Mouse (Mus musculus): ENCODE measurements around the gene Kpna2. TPM values are rescaled to one million over a fixed set of nuclear protein-coding genes. Genes with fewer than 3 reads are reported as not detected.
A peak's percentile ranks its signal among the peaks of the same experiment; 100 is the strongest.
"Not testable (repeated sequence)": the region's sequence is repeated elsewhere in the genome, so short reads cannot be mapped to it uniquely, and the experiment has no call there.

Gene Kpna2
- polyA plus RNA-seq, 1 experiment: 150 TPM

DNA sequence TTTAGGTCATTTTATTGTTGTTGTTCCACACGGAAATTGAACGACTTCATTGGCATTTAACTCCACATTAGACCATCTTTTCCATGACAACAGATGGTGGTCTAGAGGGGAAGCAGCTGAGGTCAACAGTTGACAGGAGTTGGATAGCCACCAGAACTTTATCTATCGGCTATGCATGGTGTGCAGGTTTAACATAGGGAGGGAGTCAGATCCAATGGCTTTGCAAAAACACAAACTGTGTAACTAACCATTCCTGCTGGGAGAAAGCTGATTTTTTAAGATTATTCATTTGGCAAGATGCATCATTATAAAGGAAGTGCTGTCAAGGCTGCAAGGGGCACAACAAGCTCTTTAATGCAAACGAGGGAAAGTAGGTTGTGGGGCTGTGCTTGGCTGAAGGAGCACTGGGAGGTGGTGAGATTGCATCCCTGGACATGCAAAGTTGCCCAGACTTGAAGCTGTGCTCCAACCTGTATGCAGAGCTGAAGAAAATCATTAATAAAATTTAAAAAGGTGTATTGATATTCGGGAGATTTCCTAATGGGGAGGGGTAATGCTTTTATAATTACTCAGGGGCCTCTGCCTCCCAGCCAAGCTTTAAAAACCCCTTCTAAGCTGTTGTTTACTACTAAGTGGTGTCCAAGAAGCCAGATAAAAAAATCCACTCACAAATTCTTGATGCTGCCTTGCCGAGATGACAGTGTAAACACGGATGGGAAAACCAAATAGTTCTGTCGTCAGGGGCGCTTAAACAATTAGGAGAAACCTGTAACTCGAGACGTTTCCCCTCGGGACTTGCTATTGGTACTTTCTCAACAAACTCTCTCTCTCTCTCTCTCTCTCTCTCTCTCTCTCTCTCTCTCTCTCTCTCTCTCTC is 27.5 kb upstream of the Kpna2 start:
- TF ChIP-seq POLR2A (IDR thresholded peaks at IDR 0.05; ENCODE audit: control insufficient read depth, low read depth, low read length) (no peak), CTCF (IDR thresholded peaks at IDR 0.05; ENCODE audit: control insufficient read depth, insufficient read depth, insufficient replicate concordance, low read depth, low read length) (no peak)
- H3K4me1 ChIP-seq (ENCODE audit: control insufficient read depth, insufficient read depth, low read length): peaks cover 14% of the 10 kb centered on the region
- H3K27me3 ChIP-seq (ENCODE audit: control insufficient read depth, insufficient read depth, low read length): no peaks in the 10 kb centered on the region
- H3K36me3 ChIP-seq (ENCODE audit: control insufficient read depth, insufficient read depth, low read length): no peaks in the 10 kb centered on the region
- no peak overlapping the region for H3K27ac ChIP-seq (ENCODE audit: control insufficient read depth, insufficient read depth, low read depth, low read length)
- H3K4me3 ChIP-seq (ENCODE audit: control insufficient read depth, low read depth, low read length): no peak overlapping the region

GRCm38 (mm10) chr11:107025411-107026321 is 26.3 kb upstream of the Kpna2 start, which contains the start of gene 1810010H24Rik:
Gene 1810010H24Rik, plus strand, starts transcription at chr11:107025681.
- Histone ChIP-seq H3K27me3 (ENCODE audit: control insufficient read depth, insufficient read depth, low read length) (no peaks in the 10 kb centered on the region), H3K27ac (ENCODE audit: control insufficient read depth, insufficient read depth, low read depth, low read length) (no peak within 1 kb of the TSS)
- TF ChIP-seq CTCF (IDR thresholded peaks at IDR 0.05; ENCODE audit: control insufficient read depth, insufficient read depth, insufficient replicate concordance, low read depth, low read length) (no peak), POLR2A (IDR thresholded peaks at IDR 0.05; ENCODE audit: control insufficient read depth, low read depth, low read length) (no peak)

GRCm38 (mm10) chr11:107024406-107024805 is 25.1 kb upstream of the Kpna2 start:
- Histone ChIP-seq H3K4me3 (ENCODE audit: control insufficient read depth, low read depth, low read length) (no peak overlapping the region), H3K27ac (ENCODE audit: control insufficient read depth, insufficient read depth, low read depth, low read length) (no peak overlapping the region), H3K36me3 (ENCODE audit: control insufficient read depth, insufficient read depth, low read length) (no peaks in the 10 kb centered on the region), H3K27me3 (ENCODE audit: control insufficient read depth, insufficient read depth, low read length) (no peaks in the 10 kb centered on the region), H3K4me1 (ENCODE audit: control insufficient read depth, insufficient read depth, low read length) (peaks cover 10% of the 10 kb centered on the region)
- TF ChIP-seq POLR2A (IDR thresholded peaks at IDR 0.05; ENCODE audit: control insufficient read depth, low read depth, low read length) (no peak), CTCF (IDR thresholded peaks at IDR 0.05; ENCODE audit: control insufficient read depth, insufficient read depth, insufficient replicate concordance, low read depth, low read length) (no peak)

More at GRCm38 (mm10) chr11:107025411-107026321, 26.3 kb upstream of the Kpna2 start, which contains the start of gene 1810010H24Rik:
- Histone ChIP-seq H3K36me3 (ENCODE audit: control insufficient read depth, insufficient read depth, low read length) (no peaks in the 10 kb centered on the region), H3K4me1 (ENCODE audit: control insufficient read depth, insufficient read depth, low read length) (peaks cover 14% of the 10 kb centered on the region), H3K4me3 (ENCODE audit: control insufficient read depth, low read depth, low read length) (peak within 1 kb of the TSS; percentile 5)

- no peak overlapping the region for H3K4me3 ChIP-seq (ENCODE audit: control insufficient read depth, low read depth, low read length)
- peaks cover 6% of the 10 kb centered on the region for H3K4me1 ChIP-seq (ENCODE audit: control insufficient read depth, insufficient read depth, low read length)
- H3K27ac ChIP-seq (ENCODE audit: control insufficient read depth, insufficient read depth, low read depth, low read length): no peak overlapping the region
- no peaks in the 10 kb centered on the region for H3K36me3 ChIP-seq (ENCODE audit: control insufficient read depth, insufficient read depth, low read length)
- TF ChIP-seq CTCF (IDR thresholded peaks at IDR 0.05; ENCODE audit: control insufficient read depth, insufficient read depth, insufficient replicate concordance, low read depth, low read length) (no peak), POLR2A (IDR thresholded peaks at IDR 0.05; ENCODE audit: control insufficient read depth, low read depth, low read length) (no peak)
- H3K27me3 ChIP-seq (ENCODE audit: control insufficient read depth, insufficient read depth, low read length): no peaks in the 10 kb centered on the region
These were observed 22.8 kb upstream of the Kpna2 start for GRCm38 (mm10) chr11:107022050-107022683.

- H3K36me3 ChIP-seq (ENCODE audit: control insufficient read depth, insufficient read depth, low read length); H3K27me3 ChIP-seq (ENCODE audit: control insufficient read depth, insufficient read depth, low read length); H3K4me3 ChIP-seq (ENCODE audit: control insufficient read depth, low read depth, low read length); H3K4me1 ChIP-seq (ENCODE audit: control insufficient read depth, insufficient read depth, low read length); H3K27ac ChIP-seq (ENCODE audit: control insufficient read depth, insufficient read depth, low read depth, low read length): not testable (repeated sequence)
These were observed 20.4 kb upstream of the Kpna2 start for GRCm38 (mm10) chr11:107019722-107020121.

DNA sequence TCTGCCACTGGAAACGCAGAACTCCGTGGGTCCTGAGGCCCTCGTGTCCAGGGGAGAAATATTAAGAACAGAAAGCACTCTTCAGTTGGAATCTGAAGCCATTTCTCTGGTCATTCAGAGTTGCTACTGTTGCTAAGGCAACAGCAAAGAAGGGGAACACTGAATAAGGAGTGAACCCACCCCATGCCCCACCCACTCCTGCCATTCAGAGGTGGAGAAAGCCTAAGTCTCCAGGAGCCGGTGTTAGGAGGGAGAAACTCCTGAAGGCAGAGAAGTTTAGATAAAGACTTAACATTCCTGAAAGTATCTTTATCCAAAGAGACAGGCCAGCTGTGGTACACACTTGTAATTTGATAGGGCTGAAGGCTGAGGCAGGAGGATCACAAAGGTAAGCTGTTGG is 20.0 kb upstream of the Kpna2 start:
- H3K36me3 ChIP-seq (ENCODE audit: control insufficient read depth, insufficient read depth, low read length): no peaks in the 10 kb centered on the region
- H3K4me1 ChIP-seq (ENCODE audit: control insufficient read depth, insufficient read depth, low read length): peaks cover 7% of the 10 kb centered on the region
- H3K27me3 ChIP-seq (ENCODE audit: control insufficient read depth, insufficient read depth, low read length): no peaks in the 10 kb centered on the region
- no peak overlapping the region for H3K27ac ChIP-seq (ENCODE audit: control insufficient read depth, insufficient read depth, low read depth, low read length)
- TF ChIP-seq POLR2A (IDR thresholded peaks at IDR 0.05; ENCODE audit: control insufficient read depth, low read depth, low read length) (no peak), CTCF (IDR thresholded peaks at IDR 0.05; ENCODE audit: control insufficient read depth, insufficient read depth, insufficient replicate concordance, low read depth, low read length) (no peak)
- H3K4me3 ChIP-seq (ENCODE audit: control insufficient read depth, low read depth, low read length): no peak overlapping the region

DNA sequence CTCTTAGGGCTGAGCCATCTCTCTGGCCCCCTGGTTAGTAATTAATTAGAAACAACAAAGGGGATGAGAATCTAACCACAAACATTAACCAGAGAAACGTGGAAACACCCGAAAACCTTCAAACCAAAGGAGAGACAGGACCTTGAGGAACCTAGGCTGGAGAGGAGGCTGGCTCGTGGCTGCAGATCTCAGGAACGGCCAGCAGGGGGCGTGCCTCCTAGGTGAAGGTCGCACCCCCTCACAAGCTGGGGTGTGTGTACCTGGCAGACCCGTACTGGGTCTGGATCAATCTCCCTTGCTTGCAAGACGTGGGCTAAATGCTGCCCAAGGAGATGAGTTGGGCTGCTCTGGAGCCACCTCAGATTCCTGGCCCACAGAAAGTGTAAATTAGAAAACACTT is 19.3 kb upstream of the Kpna2 start:
- Histone ChIP-seq H3K4me1 (ENCODE audit: control insufficient read depth, insufficient read depth, low read length) (peaks cover 7% of the 10 kb centered on the region), H3K27ac (ENCODE audit: control insufficient read depth, insufficient read depth, low read depth, low read length) (no peak overlapping the region), H3K27me3 (ENCODE audit: control insufficient read depth, insufficient read depth, low read length) (no peaks in the 10 kb centered on the region), H3K4me3 (ENCODE audit: control insufficient read depth, low read depth, low read length) (no peak overlapping the region; the same call in 1 of the 2 replicates), H3K36me3 (ENCODE audit: control insufficient read depth, insufficient read depth, low read length) (no peaks in the 10 kb centered on the region)
- TF ChIP-seq POLR2A (IDR thresholded peaks at IDR 0.05; ENCODE audit: control insufficient read depth, low read depth, low read length) (no peak), CTCF (IDR thresholded peaks at IDR 0.05; ENCODE audit: control insufficient read depth, insufficient read depth, insufficient replicate concordance, low read depth, low read length) (peak; percentile 98)
